Mouse (Mus musculus) liver, embryonic 15.5 days (tissue): ENCODE measurements around the gene Uba6. TPM values are rescaled to one million over a fixed set of nuclear protein-coding genes. Genes with fewer than 3 reads are reported as not detected.

ENCODE experiments used
- ATAC-seq: fragments of 200-750 bp; cut with Nextera tagmentation; 2 replicates; pipeline ENCODE4 v1.8.0; 2017; ENCODE audit warnings: moderate number of reproducible peaks, mild to moderate bottlenecking, moderate library complexity; ENCODE audit not compliant: insufficient read depth
- H3K27ac ChIP-seq: fragments of 300-500 bp; sonication (generic); replicated peaks from 2 replicates; pipeline ENCODE4 v1.5.1; 2015; ENCODE audit warnings: mild to moderate bottlenecking, inconsistent platforms
- H3K27me3 ChIP-seq: fragments of 300-500 bp; sonication (generic); 2 replicates; pipeline ENCODE4 v1.6.1; 2015; ENCODE audit warnings: mild to moderate bottlenecking, inconsistent platforms
- H3K36me3 ChIP-seq: fragments of 300-500 bp; sonication (generic); replicated peaks from 2 replicates; pipeline ENCODE4 v1.6.1; 2015; ENCODE audit warnings: moderate library complexity, mild to moderate bottlenecking, inconsistent platforms
- H3K4me1 ChIP-seq: fragments of 300-500 bp; sonication (generic); replicated peaks from 2 replicates; pipeline ENCODE4 v1.6.1; 2015; ENCODE audit warnings: inconsistent platforms
- H3K4me2 ChIP-seq: fragments of 300-500 bp; sonication (generic); 2 replicates; pipeline ENCODE4 v1.6.1; 2015; ENCODE audit warnings: moderate library complexity, mild to moderate bottlenecking, inconsistent platforms
- H3K4me3 ChIP-seq: fragments of 300-500 bp; sonication (generic); replicated peaks from 2 replicates; pipeline ENCODE4 v1.5.1; 2015; ENCODE audit warnings: mild to moderate bottlenecking, inconsistent platforms
- H3K9ac ChIP-seq: fragments of 300-500 bp; sonication (generic); 2 replicates; pipeline ENCODE4 v1.6.1; 2015; ENCODE audit warnings: moderate library complexity, mild to moderate bottlenecking, inconsistent platforms
- H3K9me3 ChIP-seq: fragments of 300-500 bp; sonication (generic); replicated peaks from 2 replicates; pipeline ENCODE4 v1.6.1; 2016; ENCODE audit warnings: inconsistent platforms
- WGBS: fragments of 180-500 bp; shearing (Covaris S2); methylation state at CpG from one replicate; pipeline ENCODE4 v1.1.7; 2015; ENCODE audit warnings: mixed read lengths; ENCODE audit not compliant: insufficient replicate concordance; 5-methylcytosine and 5-hydroxymethylcytosine counted together
- polyA plus RNA-seq: library from polyadenylated mRNA; unstranded; fragments of >200 nt; fragmentation: Nextera tagmentation; extraction: Ambion mirVana; gene quantifications from 2 replicates; pipeline ENCODE4 v1.2.1, GENCODE M21; 2015

The Uba6 gene
- 3.1 and 3.2 TPM in 2 replicates for polyA plus RNA-seq

DNA sequence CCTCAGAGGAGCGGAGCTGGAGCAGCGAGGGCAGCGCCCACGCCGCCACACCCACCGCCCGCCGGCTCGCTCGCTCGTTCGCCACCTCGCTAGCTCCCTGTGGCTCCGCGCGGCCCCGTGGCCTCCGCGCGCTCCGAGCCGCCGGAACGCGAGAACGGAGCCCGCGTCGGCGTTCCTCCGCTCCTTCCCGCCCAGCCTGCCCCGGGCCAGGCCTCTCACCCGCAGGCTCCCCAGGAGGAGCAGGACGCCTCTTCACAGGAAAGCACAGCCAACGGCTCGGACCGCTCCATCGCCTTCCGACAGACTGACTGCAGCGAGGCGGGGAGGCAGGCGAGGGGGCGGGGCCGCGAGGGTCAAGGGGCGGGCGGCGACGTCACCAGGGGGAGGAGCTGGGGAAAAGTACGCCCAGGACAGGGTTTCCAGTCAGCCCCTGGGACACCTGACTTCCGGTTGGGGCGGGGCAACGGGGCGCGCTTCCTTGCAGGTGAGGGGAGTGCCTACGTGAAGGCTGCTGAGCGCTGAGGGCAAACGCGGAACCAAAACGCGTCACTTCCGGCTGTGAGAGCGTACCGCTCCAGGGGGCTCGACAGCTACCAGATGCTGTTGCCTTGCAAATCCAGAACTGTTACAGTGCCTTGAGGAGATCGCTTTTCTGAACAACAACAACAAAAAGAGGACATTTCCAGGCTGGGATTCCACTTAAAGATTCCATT is at the start of gene Uba6:
Gene Uba6 (minus strand): TSS at position 355 of the 713 bp plus-strand sequence.
- WGBS: under 1% methylated on average over 67 of the region's 67 CpGs

DNA sequence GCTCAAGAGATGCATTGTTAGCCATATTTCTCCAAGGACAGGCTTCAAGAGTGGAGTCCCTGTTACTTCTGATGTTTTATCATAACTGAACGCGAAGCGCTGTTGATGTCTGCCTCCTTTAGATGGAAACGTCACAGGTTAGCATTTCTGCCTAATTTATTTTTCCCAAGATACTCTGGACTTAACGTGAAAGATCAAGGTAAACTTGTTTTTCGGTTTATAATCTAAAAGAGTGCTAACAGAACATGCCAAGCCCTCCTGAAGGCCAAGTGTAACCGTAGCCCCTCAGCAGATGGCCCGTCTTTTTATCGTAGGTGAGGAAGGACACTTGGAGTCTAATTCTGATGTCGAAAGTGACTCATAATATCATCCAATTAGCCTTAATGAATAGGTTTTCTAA is 25.2 kb upstream of the Uba6 start, which contains the start of gene Gnrhr:
Gene Gnrhr (minus strand): TSS at position 101 of the 400 bp plus-strand sequence.
- H3K27ac ChIP-seq: no peak within 1 kb of the TSS
- H3K4me2 ChIP-seq: no peak within 1 kb of the TSS
- no peak for ATAC-seq
- no peaks in the 10 kb centered on the region for H3K9me3 ChIP-seq
- no peak within 1 kb of the TSS for H3K9ac ChIP-seq
- no peak within 1 kb of the TSS for H3K4me3 ChIP-seq
- no peaks in the 10 kb centered on the region for H3K36me3 ChIP-seq
- no peaks in the 10 kb centered on the region for H3K27me3 ChIP-seq
- WGBS: 75% methylated on average over 10 of the region's 10 CpGs
- H3K4me1 ChIP-seq: no peaks in the 10 kb centered on the region

More for the DNA sequence above, at the start of gene Uba6:
- Histone ChIP-seq H3K36me3 (peaks cover 9% of the 10 kb centered on the region; the same call in 1 of the 2 replicates), H3K9me3 (no peaks in the 10 kb centered on the region), H3K9ac (peak within 1 kb of the TSS; percentile 79), H3K27ac (peak within 1 kb of the TSS; percentile 94), H3K4me3 (peak within 1 kb of the TSS; percentile 96), H3K4me2 (peak within 1 kb of the TSS; percentile 90), H3K4me1 (peaks cover 18% of the 10 kb centered on the region), H3K27me3 (no peaks in the 10 kb centered on the region; the same call in 1 of the 2 replicates)
- ATAC-seq: peak; percentile 99

DNA sequence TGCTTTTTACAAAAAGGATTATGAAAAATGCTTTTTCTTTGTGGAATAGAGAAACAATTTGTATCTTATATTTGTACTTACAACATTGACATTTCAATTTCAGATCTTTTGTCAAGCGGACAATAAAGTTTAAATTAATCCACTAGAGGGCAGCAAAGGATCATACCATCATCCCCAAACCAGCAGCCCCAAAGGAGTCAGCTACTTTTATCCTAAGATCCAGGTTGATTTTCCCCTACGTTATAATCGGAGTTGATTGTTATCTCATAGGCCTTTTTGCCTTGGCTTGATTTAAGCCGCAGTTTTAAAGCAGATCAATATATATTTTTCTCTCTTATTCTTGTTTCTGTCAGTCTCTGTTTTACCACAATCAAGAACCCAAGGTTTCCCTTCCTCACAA is 18.8 kb upstream of the Uba6 start:
- H3K27me3 ChIP-seq: no peaks in the 10 kb centered on the region
- 5% methylated on average over 4 of the region's 4 CpGs for WGBS
- H3K4me1 ChIP-seq: no peaks in the 10 kb centered on the region
- H3K9ac ChIP-seq: no peak overlapping the region
- no peak overlapping the region for H3K4me3 ChIP-seq
- ATAC-seq: no peak
- H3K36me3 ChIP-seq: no peaks in the 10 kb centered on the region
- H3K27ac ChIP-seq: no peak overlapping the region
- H3K9me3 ChIP-seq: no peaks in the 10 kb centered on the region
- H3K4me2 ChIP-seq: no peak overlapping the region

DNA sequence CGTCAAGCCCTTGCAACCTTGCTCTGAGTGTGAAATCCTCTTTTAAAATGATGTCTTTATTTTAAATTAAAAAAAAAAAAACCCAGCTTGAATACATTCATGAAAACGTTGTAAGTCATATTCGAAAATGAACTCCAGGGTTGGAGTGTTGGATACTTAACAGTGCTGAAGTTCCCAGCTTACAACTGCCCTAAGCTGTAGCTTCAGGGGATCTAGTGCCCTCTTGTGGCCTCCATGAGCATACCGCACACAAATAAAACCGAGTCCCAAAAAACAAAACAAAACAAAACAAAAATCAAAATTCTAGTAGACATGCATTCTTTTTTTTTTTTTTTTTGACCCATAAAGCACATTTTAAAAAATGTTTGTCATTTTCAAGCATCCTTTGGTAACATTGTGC is 18.2 kb upstream of the Uba6 start:
- WGBS: 18% methylated on average over 5 of the region's 5 CpGs
- Histone ChIP-seq H3K9me3 (no peaks in the 10 kb centered on the region), H3K9ac (no peak overlapping the region), H3K36me3 (no peaks in the 10 kb centered on the region), H3K4me2 (no peak overlapping the region), H3K4me1 (no peaks in the 10 kb centered on the region), H3K27ac (no peak overlapping the region), H3K4me3 (no peak overlapping the region), H3K27me3 (no peaks in the 10 kb centered on the region)
- no peak for ATAC-seq

DNA sequence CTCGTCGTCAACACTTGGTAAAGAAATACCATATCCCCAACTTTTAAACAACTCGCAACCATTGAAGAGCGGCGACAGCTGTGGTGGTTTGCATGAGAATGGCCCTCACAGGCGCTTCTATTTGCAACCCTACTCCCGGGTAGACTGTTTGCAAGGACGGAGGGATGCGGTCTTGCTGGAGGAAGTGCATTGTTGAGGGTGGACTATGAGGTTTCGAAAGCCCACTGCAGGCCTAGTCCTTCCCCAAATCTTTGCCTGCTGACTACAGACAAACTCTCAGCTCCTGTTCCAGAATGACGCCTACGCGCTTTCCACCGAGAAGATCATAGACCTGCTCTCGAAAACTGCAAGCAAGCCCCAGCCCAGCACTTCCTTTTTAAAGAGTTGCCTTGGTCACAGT is 17.7 kb upstream of the Uba6 start:
- Histone ChIP-seq H3K36me3 (no peaks in the 10 kb centered on the region), H3K9ac (no peak overlapping the region), H3K9me3 (no peaks in the 10 kb centered on the region), H3K4me2 (no peak overlapping the region), H3K4me1 (no peaks in the 10 kb centered on the region), H3K27me3 (no peaks in the 10 kb centered on the region), H3K27ac (no peak overlapping the region), H3K4me3 (no peak overlapping the region)
- no peak for ATAC-seq
- 44% methylated on average over 15 of the region's 15 CpGs for WGBS

DNA sequence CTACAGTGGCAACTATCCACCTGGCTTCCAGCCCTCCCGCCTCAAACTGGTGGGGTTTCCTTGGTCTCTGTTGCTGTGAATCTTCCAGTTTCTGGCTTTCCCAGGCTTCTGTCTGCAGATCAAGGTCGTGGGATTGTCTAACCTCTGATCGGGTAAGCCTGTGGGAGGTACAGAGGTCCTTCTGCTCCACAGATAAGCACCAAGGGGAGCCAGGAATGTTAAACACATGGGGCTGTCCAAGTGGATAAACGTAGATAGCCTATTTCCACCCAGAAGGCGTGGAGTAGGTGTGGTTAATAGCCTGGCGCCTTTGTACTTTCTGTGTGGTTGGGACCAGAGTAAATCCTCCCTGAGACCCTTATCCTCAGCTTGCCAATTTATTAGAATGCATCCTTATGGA is 14.8 kb upstream of the Uba6 start:
- no peak overlapping the region for H3K4me3 ChIP-seq
- H3K4me2 ChIP-seq: no peak overlapping the region
- no peak for ATAC-seq
- no peaks in the 10 kb centered on the region for H3K9me3 ChIP-seq
- WGBS: 52% methylated on average over 6 of the region's 6 CpGs
- no peak overlapping the region for H3K9ac ChIP-seq
- no peaks in the 10 kb centered on the region for H3K27me3 ChIP-seq
- H3K36me3 ChIP-seq: no peaks in the 10 kb centered on the region
- no peaks in the 10 kb centered on the region for H3K4me1 ChIP-seq
- H3K27ac ChIP-seq: no peak overlapping the region

DNA sequence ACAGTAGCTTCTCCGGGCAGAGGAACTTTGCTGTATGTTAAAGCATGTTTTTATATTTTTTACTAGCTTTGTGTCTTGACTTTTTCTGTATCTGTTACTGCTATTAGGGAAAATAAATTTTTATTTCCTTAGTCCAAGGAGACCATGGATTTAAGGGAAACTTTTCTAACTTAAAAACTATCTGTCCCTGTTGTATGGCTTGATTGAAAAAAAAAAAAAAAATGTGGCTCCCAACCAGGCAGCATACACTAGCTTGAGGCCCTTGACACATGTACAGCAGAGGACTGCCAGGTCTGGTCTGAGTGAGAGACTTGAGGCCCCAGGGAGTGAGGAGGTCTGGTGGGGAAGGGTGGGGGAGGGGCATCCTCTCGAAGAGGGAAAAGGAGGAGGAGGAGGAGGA is 1.2 kb upstream of the Uba6 start:
- H3K9me3 ChIP-seq: no peaks in the 10 kb centered on the region
- H3K36me3 ChIP-seq: 0 out of 2 replicates have a peak, but pooled peaks cover 5% of the 10 kb centered on the region
- H3K27ac ChIP-seq: no peak overlapping the region
- no peak for ATAC-seq
- 37% methylated on average over 2 of the region's 2 CpGs for WGBS
- H3K4me2 ChIP-seq: no peak overlapping the region
- H3K27me3 ChIP-seq: no peaks in the 10 kb centered on the region; the same call in 1 of the 2 replicates
- H3K4me3 ChIP-seq: no peak overlapping the region
- peaks cover 18% of the 10 kb centered on the region for H3K4me1 ChIP-seq
- no peak overlapping the region for H3K9ac ChIP-seq

DNA sequence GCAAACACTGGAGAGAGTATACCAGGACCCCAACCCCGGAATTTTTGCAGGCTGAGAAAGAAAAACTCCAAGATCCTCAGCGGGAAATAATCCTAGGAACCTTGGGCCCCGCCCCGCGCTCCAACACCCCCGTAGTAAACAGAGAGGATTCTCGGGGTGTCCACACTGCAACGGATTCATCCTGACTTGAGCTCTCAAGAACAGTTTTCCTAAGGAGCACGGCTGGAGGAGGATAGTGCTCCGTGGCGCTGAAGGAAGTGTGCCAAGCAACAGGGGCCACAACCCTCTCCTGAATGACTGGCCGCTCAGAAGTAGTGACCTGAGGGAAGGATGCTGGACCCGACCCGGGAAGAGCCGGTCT is 535 bp downstream of the Uba6 start:
- under 1% methylated on average over 15 of the region's 15 CpGs for WGBS
- H3K27me3 ChIP-seq: no peaks in the 10 kb centered on the region; the same call in 1 of the 2 replicates
- peak overlapping the region; percentile 79 for H3K9ac ChIP-seq
- H3K9me3 ChIP-seq: no peaks in the 10 kb centered on the region
- peaks cover 18% of the 10 kb centered on the region for H3K4me1 ChIP-seq
- H3K4me3 ChIP-seq: peak overlapping the region; percentile 96
- H3K27ac ChIP-seq: peak overlapping the region; percentile 94
- peaks cover 9% of the 10 kb centered on the region; the same call in 1 of the 2 replicates for H3K36me3 ChIP-seq
- ATAC-seq: 0 out of 2 replicates have a peak, but pooled peaks have one; percentile 1
- peak overlapping the region; percentile 90 for H3K4me2 ChIP-seq

DNA sequence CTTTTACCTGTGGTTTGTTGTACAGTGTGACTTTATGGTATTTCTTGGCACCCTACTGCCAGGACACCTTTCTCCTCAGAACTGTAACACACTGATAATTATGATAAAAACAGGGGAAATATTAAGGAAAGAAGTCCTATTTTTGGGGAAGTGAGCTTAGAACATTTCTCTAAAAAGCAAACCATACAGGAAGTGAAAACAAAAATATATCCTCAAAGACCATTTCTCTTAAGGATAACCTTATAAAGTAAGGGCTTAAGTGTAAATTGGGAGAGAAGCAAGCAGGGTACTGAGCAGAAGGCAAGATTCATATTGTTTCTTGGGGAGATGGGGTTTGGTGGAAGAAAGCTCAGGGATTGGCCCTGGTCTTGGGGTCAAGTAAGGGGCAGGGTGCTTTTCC is 42.8 kb downstream of the Uba6 start:
- Histone ChIP-seq H3K36me3 (peaks cover 14% of the 10 kb centered on the region; the same call in 1 of the 2 replicates), H3K9me3 (no peaks in the 10 kb centered on the region), H3K4me2 (no peak overlapping the region), H3K27me3 (no peaks in the 10 kb centered on the region), H3K9ac (no peak overlapping the region), H3K27ac (no peak overlapping the region), H3K4me3 (no peak overlapping the region), H3K4me1 (no peaks in the 10 kb centered on the region)
- no peak for ATAC-seq

DNA sequence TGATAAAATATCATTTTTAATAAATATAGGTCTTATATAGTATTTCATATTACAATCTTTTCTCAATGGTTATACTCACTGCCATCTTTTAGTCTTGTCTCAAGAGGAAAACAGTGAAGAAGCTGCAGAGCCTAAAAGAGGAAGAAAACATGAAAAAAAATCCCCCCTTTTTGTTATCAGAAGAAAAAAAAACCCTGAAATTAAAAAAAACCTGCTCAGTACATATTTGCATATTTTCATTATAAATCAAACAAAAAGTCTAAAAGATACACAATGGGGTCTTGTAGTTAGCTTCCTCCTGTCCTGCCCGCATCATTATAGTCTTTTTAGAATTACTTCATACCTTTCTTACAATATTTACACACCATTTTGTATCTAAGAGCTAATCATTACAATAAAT is 43.9 kb downstream of the Uba6 start:
- Histone ChIP-seq H3K9ac (no peak overlapping the region), H3K27ac (no peak overlapping the region), H3K27me3 (no peaks in the 10 kb centered on the region), H3K9me3 (no peaks in the 10 kb centered on the region), H3K4me2 (no peak overlapping the region), H3K4me1 (no peaks in the 10 kb centered on the region), H3K36me3 (peaks cover 14% of the 10 kb centered on the region), H3K4me3 (no peak overlapping the region)
- 75% methylated on average over 1 of the region's 1 CpGs for WGBS
- no peak for ATAC-seq

DNA sequence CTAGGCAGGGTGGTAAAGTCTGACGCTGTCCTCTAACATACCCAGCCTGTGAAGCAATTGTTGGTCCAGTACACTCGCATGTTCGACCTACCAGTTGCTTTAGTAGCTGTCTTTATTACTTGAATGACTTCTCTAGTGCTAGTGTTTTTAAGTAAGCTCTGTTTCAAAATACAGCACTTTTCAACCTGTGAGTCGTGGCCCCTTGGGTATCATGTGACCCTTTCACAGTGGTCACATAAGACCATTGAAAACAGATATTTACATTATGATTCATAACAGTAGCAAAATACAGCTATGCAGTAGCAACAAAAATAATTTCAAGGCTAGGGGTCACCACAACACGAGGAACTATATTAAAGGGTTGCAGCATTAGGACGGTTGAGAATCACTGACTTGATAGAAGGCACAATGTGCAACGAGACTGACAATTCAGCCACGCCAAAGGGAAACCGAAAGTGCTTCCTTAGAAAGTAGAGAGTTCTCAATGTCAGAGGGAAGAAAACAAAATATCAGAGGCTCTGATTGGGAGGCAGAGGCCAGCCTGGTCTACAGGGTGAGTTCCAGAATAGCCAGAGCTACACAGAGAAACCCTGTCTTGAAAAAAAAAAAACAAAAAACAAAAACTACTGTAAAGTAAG is 54.0 kb downstream of the Uba6 start:
- Histone ChIP-seq H3K36me3 (peaks cover 16% of the 10 kb centered on the region), H3K4me3 (no peak overlapping the region), H3K4me2 (no peak overlapping the region), H3K27me3 (no peaks in the 10 kb centered on the region), H3K9ac (no peak overlapping the region), H3K27ac (no peak overlapping the region), H3K9me3 (no peaks in the 10 kb centered on the region), H3K4me1 (no peaks in the 10 kb centered on the region)
- no peak for ATAC-seq
- WGBS: 72% methylated on average over 9 of the region's 9 CpGs
